Comparison of ENCODE assay signal across 18 mouse cellular contexts in the genomic region with DNA sequence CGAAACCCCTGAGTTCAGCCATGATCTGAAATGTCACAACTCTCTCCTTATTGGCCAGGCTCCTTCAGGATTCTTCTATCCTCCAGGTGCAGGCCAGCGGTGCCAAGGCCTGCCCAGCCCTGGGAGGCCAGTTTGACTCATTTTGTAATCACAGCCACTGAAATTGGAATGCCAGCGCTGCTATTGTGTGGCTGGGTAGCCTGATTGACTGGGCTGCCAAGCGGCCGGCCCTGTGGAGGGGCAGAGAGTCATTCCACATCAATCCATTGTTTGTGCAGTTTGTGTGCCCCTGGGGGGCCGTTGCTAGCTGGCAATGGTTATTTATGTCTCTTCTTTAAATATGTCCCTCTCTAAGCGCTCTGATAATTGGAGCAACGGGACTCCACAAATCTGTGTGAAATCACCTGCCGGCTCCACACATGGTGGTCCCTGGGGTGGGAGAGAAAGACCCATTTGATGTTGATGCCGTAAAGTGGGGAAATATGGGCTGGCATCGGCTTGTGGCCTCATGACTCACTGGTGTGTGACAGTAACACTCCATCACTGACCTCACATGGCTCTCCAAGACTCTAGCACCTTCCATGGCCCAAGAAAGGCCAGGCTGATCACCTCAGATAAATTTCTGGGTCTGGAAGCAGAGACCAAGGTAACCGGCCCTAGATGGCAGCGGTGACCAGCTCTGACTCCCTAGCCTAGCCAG. TPM values are rescaled to one million over a fixed set of nuclear protein-coding genes. Genes with fewer than 3 reads are reported as not detected.
DNase-seq lines count a peak whose midpoint lies in the region; ATAC-seq and TF ChIP-seq lines count a peak whose summit lies in the region.
"Had no signal": no experiment of that assay in that cellular context is flagged by ENCODE, and none has a peak within 500 bp of the region (broad histone marks: within the 10 kb centered on the region; RNA-seq: fewer than 3 reads in every experiment).

No protein-coding gene starts in this region.

- no peak for TF ChIP-seq CTCF in hindbrain, postnatal 0 days (IDR thresholded peaks at IDR 0.05; ENCODE audit: low read depth)

- no peak overlapping the region for H3K4me3 ChIP-seq in heart, embryonic 10.5 days
- H3K4me3 ChIP-seq in hindbrain, postnatal 0 days (ENCODE audit: low read length), result no peak overlapping the region
- no peak overlapping the region for H3K4me3 ChIP-seq in embryonic facial prominence, embryonic 10.5 days
- H3K4me3 ChIP-seq: heart, embryonic 15.5 days; intestine, embryonic 15.5 days; left cerebral cortex, adult 2 months; megakaryocyte, embryonic 14.5 days had no signal

- no peaks in the 10 kb centered on the region for H3K9me3 ChIP-seq in heart, embryonic 10.5 days
- H3K9me3 ChIP-seq in hindbrain, postnatal 0 days (ENCODE audit: low read length), result no peaks in the 10 kb centered on the region
- no peaks in the 10 kb centered on the region for H3K9me3 ChIP-seq in embryonic facial prominence, embryonic 10.5 days
- H3K9me3 ChIP-seq: heart, embryonic 15.5 days; intestine, embryonic 15.5 days; megakaryocyte, embryonic 14.5 days had no signal

- 87% methylated on average over 13 of the region's 13 CpGs for WGBS in heart, embryonic 10.5 days
- 30% methylated on average over 13 of the region's 13 CpGs for WGBS in hindbrain, postnatal 0 days
- WGBS in embryonic facial prominence, embryonic 10.5 days, result 84% methylated on average over 13 of the region's 13 CpGs

- H3K27me3 ChIP-seq in heart, embryonic 10.5 days (ENCODE audit: insufficient read depth, poor library complexity, severe bottlenecking), result no peaks in the 10 kb centered on the region
- H3K27me3 ChIP-seq in hindbrain, postnatal 0 days (ENCODE audit: insufficient read depth, low read length), result no peaks in the 10 kb centered on the region
- H3K27me3 ChIP-seq in embryonic facial prominence, embryonic 10.5 days (replicated peaks; ENCODE audit: low read depth, poor library complexity, severe bottlenecking), result no peaks in the 10 kb centered on the region
- H3K27me3 ChIP-seq: heart, embryonic 15.5 days; intestine, embryonic 15.5 days had no signal

- H3K4me2 ChIP-seq in hindbrain, postnatal 0 days (ENCODE audit: low read depth, low read length), result no peak overlapping the region
- H3K4me2 ChIP-seq: heart, embryonic 15.5 days; intestine, embryonic 15.5 days had no signal

- DNase-seq in heart, adult 11 months, result peak; percentile 88
- DNase-seq in heart, embryonic 10.5 days (ENCODE audit: low spot score), result no peak
- peak; percentile 70 for DNase-seq in Muller cell, postnatal 12 days (ENCODE audit: inconsistent ontology term)
- peak; percentile 25 for DNase-seq in adrenal gland, adult 8-10 months
- peak; percentile 32 for DNase-seq in hindbrain, postnatal 0 days (ENCODE audit: low spot score)
- no peak for DNase-seq in embryonic facial prominence, embryonic 10.5 days (ENCODE audit: low spot score)
- DNase-seq in heart, adult 18-20 months, result no peak
- DNase-seq: cerebellum, postnatal 10 days; gastrocnemius, postnatal 10 days; kidney, postnatal 14 days; right cerebral cortex, postnatal 25 days; thymus, postnatal 36 days had no signal

- H3K36me3 ChIP-seq in heart, embryonic 10.5 days, result peaks cover 72% of the 10 kb centered on the region
- H3K36me3 ChIP-seq in hindbrain, postnatal 0 days (ENCODE audit: insufficient read depth, low read length), result no peaks in the 10 kb centered on the region
- H3K36me3 ChIP-seq in embryonic facial prominence, embryonic 10.5 days (replicated peaks), result peaks cover 43% of the 10 kb centered on the region

- peaks cover 20% of the 10 kb centered on the region for H3K4me1 ChIP-seq in heart, embryonic 10.5 days
- peaks cover 22% of the 10 kb centered on the region for H3K4me1 ChIP-seq in hindbrain, postnatal 0 days (ENCODE audit: insufficient read depth, low read length)
- no peaks in the 10 kb centered on the region for H3K4me1 ChIP-seq in embryonic facial prominence, embryonic 10.5 days
- H3K4me1 ChIP-seq: intestine, embryonic 15.5 days; megakaryocyte, embryonic 14.5 days had no signal

- no peak overlapping the region for H3K9ac ChIP-seq in hindbrain, postnatal 0 days (replicated peaks; ENCODE audit: low read length)
- H3K9ac ChIP-seq: heart, embryonic 15.5 days; intestine, embryonic 15.5 days had no signal

- no peak overlapping the region for H3K27ac ChIP-seq in heart, embryonic 10.5 days
- H3K27ac ChIP-seq in hindbrain, postnatal 0 days, result no peak overlapping the region
- no peak overlapping the region for H3K27ac ChIP-seq in embryonic facial prominence, embryonic 10.5 days (replicated peaks)
- H3K27ac ChIP-seq: heart, embryonic 15.5 days; intestine, embryonic 15.5 days; left cerebral cortex, adult 2 months had no signal

- ATAC-seq in hindbrain, postnatal 0 days, result no peak
- ATAC-seq in erythroblast, adult 5-6 weeks (replicated peaks; ENCODE audit: low FRiP score, poor library complexity, severe bottlenecking), result no peak
- ATAC-seq: intestine, embryonic 15.5 days had no signal

RNA-seq across cellular contexts. Expression of gene Fcnb, which starts 50.5 kb away (rescaled TPM):
- not detected in 2 replicates for polyA plus RNA-seq in heart, embryonic 10.5 days (2016; fragmentation: Nextera tagmentation; extraction: Ambion mirVana)
- total RNA-seq in adrenal gland, adult 8-10 months (2022), result not detected
- not detected in 2 replicates for total RNA-seq in hindbrain, postnatal 0 days (2014; rRNA removed)
- not detected in 2 replicates for polyA plus RNA-seq in hindbrain, postnatal 0 days (2015; fragmentation: Nextera tagmentation; extraction: Ambion mirVana)
- total RNA-seq in erythroblast, adult 5-6 weeks (2015; ENCODE audit: low replicate concordance), result 217 and 263 TPM in 2 replicates
- 104 and 130 TPM in 2 replicates for total RNA-seq in erythroblast, adult 5-6 weeks (2017; ENCODE audit: low replicate concordance)
- not detected in 2 replicates for polyA plus RNA-seq in embryonic facial prominence, embryonic 10.5 days (2016; fragmentation: Nextera tagmentation; extraction: Ambion mirVana)
- total RNA-seq in heart, adult 18-20 months (2021), result not detected
- total RNA-seq: left cerebral cortex, adult 2 months; liver, adult 2 months had no signal
- polyA plus RNA-seq: liver, adult 2 months had no signal

Comparison
In these comparisons a context has a peak if more than half of its experiments do, and no peak if none do; other contexts are left out.
1. DNase-seq: peak in heart, adult 11 months (single experiment), Muller cell, postnatal 12 days (single experiment), adrenal gland, adult 8-10 months (single experiment) and hindbrain, postnatal 0 days (single experiment); none in heart, embryonic 10.5 days (single experiment), embryonic facial prominence, embryonic 10.5 days (single experiment) and heart, adult 18-20 months (0 of 2).
2. RNA of gene Fcnb, which starts 50.5 kb away (total RNA-seq): 104 to 263 TPM in erythroblast, adult 5-6 weeks; not detected in adrenal gland, adult 8-10 months, not detected in hindbrain, postnatal 0 days and not detected in heart, adult 18-20 months; every median in the first group is over 100 times any median in the second.